Mouse (Mus musculus): Measurements from ENCODE around the gene Sept8. TPM values are rescaled to one million over a fixed set of nuclear protein-coding genes. Genes with fewer than 3 reads are reported as not detected.

The Sept8 gene
- polyA plus RNA-seq, 1 experiment from 2014 or later: 23.3 TPM

- 76% methylated on average over 9 of the region's 9 CpGs for WGBS
- Histone ChIP-seq H3K4me3 (replicated peaks) (no peak overlapping the region), H3K36me3 (no peaks in the 10 kb centered on the region), H3K4me1 (peaks cover 28% of the 10 kb centered on the region), H3K27ac (replicated peaks) (no peak overlapping the region), H3K9ac (replicated peaks) (no peak overlapping the region), H3K4me2 (no peak overlapping the region), H3K27me3 (replicated peaks) (peaks cover 56% of the 10 kb centered on the region), H3K9me3 (replicated peaks) (no peaks in the 10 kb centered on the region)
- no peak for ATAC-seq (ENCODE audit: low FRiP score)
These were observed 35.7 kb upstream of the Sept8 start for GRCm38 (mm10) chr11:53483159-53483891.

DNA sequence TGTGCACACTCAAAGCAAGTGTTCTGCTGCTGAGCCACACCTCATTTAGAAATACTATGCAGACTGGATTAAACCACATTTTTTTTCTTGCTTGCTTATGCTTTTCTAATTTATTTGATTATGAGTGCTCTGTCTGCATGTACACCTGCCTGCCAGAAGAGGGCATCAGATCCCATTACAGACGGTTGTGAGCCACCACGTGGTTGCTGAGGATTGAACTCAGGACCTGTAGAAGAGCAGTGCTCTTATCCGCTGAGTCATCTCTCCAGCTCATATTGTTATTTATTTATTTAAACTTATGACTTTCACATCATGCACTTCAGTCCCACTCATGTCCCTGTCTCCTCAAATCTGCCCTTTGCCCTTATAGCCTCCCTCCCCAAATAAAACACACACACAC is 33.3 kb upstream of the Sept8 start:
- Histone ChIP-seq H3K9me3 (replicated peaks) (no peaks in the 10 kb centered on the region), H3K27ac (replicated peaks) (no peak overlapping the region), H3K36me3 (no peaks in the 10 kb centered on the region), H3K4me3 (replicated peaks) (no peak overlapping the region), H3K4me2 (no peak overlapping the region), H3K9ac (replicated peaks) (no peak overlapping the region), H3K4me1 (peaks cover 10% of the 10 kb centered on the region), H3K27me3 (replicated peaks) (peaks cover 35% of the 10 kb centered on the region)
- 42% methylated on average over 3 of the region's 3 CpGs for WGBS
- no peak for ATAC-seq (ENCODE audit: low FRiP score)

DNA sequence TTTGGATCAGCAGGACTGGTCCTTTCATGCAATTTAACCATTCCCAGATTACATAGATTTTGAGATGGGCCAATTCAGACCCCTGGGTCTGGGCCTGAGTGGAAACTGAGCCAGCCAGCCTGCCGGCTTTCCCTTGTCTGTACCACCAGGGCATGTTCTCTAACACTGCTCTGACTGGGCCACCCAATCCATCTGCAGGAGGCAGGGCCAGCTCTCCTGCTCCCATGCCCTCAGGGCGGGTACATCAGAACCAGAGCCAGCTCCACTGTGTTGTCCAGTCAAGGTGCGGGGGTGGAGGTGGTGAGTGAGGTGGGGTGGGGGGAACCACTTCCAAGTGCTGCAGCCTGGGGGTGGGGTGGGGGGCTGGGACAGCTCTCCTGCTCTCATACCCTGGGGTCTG is 32.7 kb upstream of the Sept8 start:
- no peak for ATAC-seq (ENCODE audit: low FRiP score)
- H3K9ac ChIP-seq (replicated peaks): no peak overlapping the region
- WGBS: 70% methylated on average over 3 of the region's 3 CpGs
- no peak overlapping the region for H3K4me3 ChIP-seq (replicated peaks)
- H3K27me3 ChIP-seq (replicated peaks): peaks cover 31% of the 10 kb centered on the region
- H3K27ac ChIP-seq (replicated peaks): no peak overlapping the region
- H3K9me3 ChIP-seq (replicated peaks): no peaks in the 10 kb centered on the region
- H3K4me1 ChIP-seq: peaks cover 10% of the 10 kb centered on the region
- H3K36me3 ChIP-seq: no peaks in the 10 kb centered on the region
- no peak overlapping the region for H3K4me2 ChIP-seq

DNA sequence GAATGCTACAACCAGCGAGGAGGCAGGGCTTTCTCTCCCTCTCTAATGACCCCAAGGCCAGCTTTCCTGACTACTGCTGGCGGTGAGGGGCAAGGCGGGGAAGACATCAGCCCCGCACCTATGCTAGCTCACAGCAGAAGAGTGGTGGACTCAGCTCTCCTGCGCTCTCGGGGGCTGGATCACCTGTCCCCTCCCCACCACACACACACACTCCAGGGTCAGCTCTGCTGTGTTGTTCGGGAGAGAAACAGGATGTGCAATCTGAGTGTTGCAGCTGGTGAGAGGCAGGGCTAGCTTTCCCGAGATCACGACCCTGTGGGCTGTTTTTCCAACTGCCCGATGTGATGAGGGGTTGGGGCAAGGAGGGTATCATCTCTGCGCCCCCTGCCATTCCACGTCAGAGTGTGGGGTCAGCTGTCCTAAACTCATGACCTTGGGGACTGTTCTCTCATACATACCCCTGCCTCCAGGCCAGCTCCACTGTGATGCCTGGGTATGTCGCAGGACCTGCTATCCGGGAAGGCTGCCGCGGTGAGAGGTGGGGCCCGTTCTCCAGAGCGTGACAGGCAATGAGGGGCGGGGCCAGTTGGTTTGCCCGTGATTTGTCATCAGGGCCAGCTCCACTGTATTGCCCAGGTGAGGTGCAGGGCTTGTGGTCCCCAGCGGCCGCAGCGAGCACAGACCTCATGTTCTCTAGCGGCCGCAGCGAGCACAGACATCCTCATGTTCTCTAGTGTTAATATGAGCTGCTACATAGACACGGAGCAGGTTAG is 32.0 kb upstream of the Sept8 start:
- H3K9me3 ChIP-seq (replicated peaks): no peaks in the 10 kb centered on the region
- no peak overlapping the region; the same call in 1 of the 2 replicates for H3K9ac ChIP-seq (replicated peaks)
- H3K4me3 ChIP-seq (replicated peaks): peak overlapping the region; percentile 20
- H3K27me3 ChIP-seq (replicated peaks): peaks cover 25% of the 10 kb centered on the region
- H3K4me2 ChIP-seq: peak overlapping the region; percentile 55
- peak; percentile 63 for ATAC-seq (ENCODE audit: low FRiP score)
- peaks cover 13% of the 10 kb centered on the region for H3K4me1 ChIP-seq
- WGBS: 16% methylated on average over 27 of the region's 27 CpGs
- H3K27ac ChIP-seq (replicated peaks): no peak overlapping the region
- no peaks in the 10 kb centered on the region for H3K36me3 ChIP-seq

GRCm38 (mm10) chr11:53489007-53489406 is 30.1 kb upstream of the Sept8 start:
- Histone ChIP-seq H3K27ac (replicated peaks) (no peak overlapping the region), H3K4me2 (no peak overlapping the region), H3K27me3 (replicated peaks) (peaks cover 16% of the 10 kb centered on the region; the same call in 1 of the 2 replicates), H3K4me1 (peaks cover 13% of the 10 kb centered on the region), H3K36me3 (no peaks in the 10 kb centered on the region), H3K9ac (replicated peaks) (no peak overlapping the region), H3K4me3 (replicated peaks) (no peak overlapping the region), H3K9me3 (replicated peaks) (no peaks in the 10 kb centered on the region)
- 98% methylated on average over 5 of the region's 5 CpGs for WGBS
- no peak for ATAC-seq (ENCODE audit: low FRiP score)

DNA sequence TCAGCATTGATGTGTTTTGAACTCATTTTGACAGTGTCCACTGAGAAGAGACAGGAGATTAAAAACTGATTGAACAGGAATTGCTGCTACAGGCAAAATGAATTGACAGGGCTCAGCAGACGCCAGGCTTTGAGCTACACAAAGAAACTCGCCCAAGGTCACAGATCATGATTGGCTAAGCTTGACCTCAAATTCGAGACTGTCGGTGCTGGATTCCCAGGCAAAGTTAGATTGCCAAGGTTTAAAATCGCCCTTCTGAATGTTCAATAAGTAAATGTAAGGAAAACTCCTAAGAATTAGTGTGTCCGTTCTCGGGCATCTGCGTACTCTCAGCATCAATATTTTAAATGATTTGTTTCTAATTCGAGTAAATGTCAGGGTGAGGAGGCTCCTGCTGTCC is 29.6 kb upstream of the Sept8 start:
- Histone ChIP-seq H3K4me1 (peaks cover 13% of the 10 kb centered on the region), H3K4me2 (no peak overlapping the region), H3K4me3 (replicated peaks) (no peak overlapping the region), H3K27me3 (replicated peaks) (peaks cover 16% of the 10 kb centered on the region; the same call in 1 of the 2 replicates), H3K9me3 (replicated peaks) (no peaks in the 10 kb centered on the region), H3K9ac (replicated peaks) (no peak overlapping the region), H3K36me3 (no peaks in the 10 kb centered on the region), H3K27ac (replicated peaks) (no peak overlapping the region)
- 79% methylated on average over 9 of the region's 9 CpGs for WGBS
- no peak for ATAC-seq (ENCODE audit: low FRiP score)

- Histone ChIP-seq H3K9me3 (replicated peaks) (no peaks in the 10 kb centered on the region), H3K4me1 (peaks cover 14% of the 10 kb centered on the region), H3K27ac (replicated peaks) (0 out of 2 replicates have a peak overlapping the region, but pooled peaks have one; percentile 34), H3K27me3 (replicated peaks) (peaks cover 11% of the 10 kb centered on the region; the same call in 1 of the 2 replicates), H3K4me2 (no peak overlapping the region), H3K9ac (replicated peaks) (no peak overlapping the region), H3K36me3 (no peaks in the 10 kb centered on the region), H3K4me3 (replicated peaks) (no peak overlapping the region)
- WGBS: 11% methylated on average over 8 of the region's 8 CpGs
- no peak for ATAC-seq (ENCODE audit: low FRiP score)
These were observed 27.1 kb upstream of the Sept8 start for GRCm38 (mm10) chr11:53491954-53492401.

GRCm38 (mm10) chr11:53493243-53493955 is 25.7 kb upstream of the Sept8 start:
- no peaks in the 10 kb centered on the region for H3K36me3 ChIP-seq
- no peak overlapping the region for H3K27ac ChIP-seq (replicated peaks)
- WGBS: 14% methylated on average over 3 of the region's 3 CpGs
- H3K27me3 ChIP-seq (replicated peaks): no peaks in the 10 kb centered on the region
- no peaks in the 10 kb centered on the region for H3K9me3 ChIP-seq (replicated peaks)
- H3K9ac ChIP-seq (replicated peaks): no peak overlapping the region
- no peak for ATAC-seq (ENCODE audit: low FRiP score)
- no peak overlapping the region for H3K4me2 ChIP-seq
- H3K4me1 ChIP-seq: peaks cover 8% of the 10 kb centered on the region
- H3K4me3 ChIP-seq (replicated peaks): no peak overlapping the region

- Histone ChIP-seq H3K4me3 (replicated peaks) (no peak overlapping the region), H3K27ac (replicated peaks) (0 out of 2 replicates have a peak overlapping the region, but pooled peaks have one; percentile 30)
These were observed 23.6 kb upstream of the Sept8 start for GRCm38 (mm10) chr11:53495417-53495816.

GRCm38 (mm10) chr11:53496946-53497345 is 22.1 kb upstream of the Sept8 start:
- Histone ChIP-seq H3K4me2 (no peak overlapping the region), H3K27me3 (replicated peaks) (no peaks in the 10 kb centered on the region), H3K9ac (replicated peaks) (no peak overlapping the region), H3K4me1 (peaks cover 5% of the 10 kb centered on the region), H3K9me3 (replicated peaks) (no peaks in the 10 kb centered on the region), H3K27ac (replicated peaks) (no peak overlapping the region), H3K36me3 (no peaks in the 10 kb centered on the region), H3K4me3 (replicated peaks) (no peak overlapping the region)
- whole genome bisulfite sequencing: 82% methylated on average over 6 of the region's 6 CpGs
- ATAC-seq (ENCODE audit: low FRiP score): no peak

More at GRCm38 (mm10) chr11:53495417-53495816, 23.6 kb upstream of the Sept8 start:
- no peak overlapping the region for H3K4me2 ChIP-seq
- peaks cover 8% of the 10 kb centered on the region for H3K4me1 ChIP-seq
- no peaks in the 10 kb centered on the region for H3K27me3 ChIP-seq (replicated peaks)
- H3K9ac ChIP-seq (replicated peaks): no peak overlapping the region
- WGBS: 19% methylated on average over 6 of the region's 6 CpGs
- H3K36me3 ChIP-seq: no peaks in the 10 kb centered on the region
- H3K9me3 ChIP-seq (replicated peaks): no peaks in the 10 kb centered on the region
- ATAC-seq (ENCODE audit: low FRiP score): no peak

DNA sequence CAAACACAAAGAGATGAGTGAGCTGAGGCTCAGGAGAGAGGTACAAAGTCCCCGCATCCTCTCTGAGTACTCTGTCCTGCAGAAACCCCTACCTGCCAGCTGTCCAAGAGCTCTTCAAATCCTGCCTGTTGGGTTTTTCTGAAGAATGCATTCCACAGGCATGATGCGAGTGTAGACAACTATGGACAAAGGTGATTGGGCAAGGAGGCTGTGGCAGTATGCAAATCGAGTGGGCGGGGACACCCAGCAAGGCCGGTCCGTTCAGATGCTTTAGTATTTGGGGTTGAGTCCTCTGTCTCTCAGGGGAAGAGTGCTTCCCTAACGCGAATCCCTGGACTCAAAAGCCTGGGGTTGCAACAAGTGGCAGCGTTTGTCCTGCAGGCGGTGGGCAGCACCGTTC is 18.5 kb upstream of the Sept8 start:
- no peak overlapping the region for H3K4me3 ChIP-seq (replicated peaks)
- H3K9me3 ChIP-seq (replicated peaks): no peaks in the 10 kb centered on the region
- WGBS: 14% methylated on average over 11 of the region's 11 CpGs
- no peaks in the 10 kb centered on the region for H3K27me3 ChIP-seq (replicated peaks)
- H3K36me3 ChIP-seq: no peaks in the 10 kb centered on the region
- no peak overlapping the region for H3K9ac ChIP-seq (replicated peaks)
- ATAC-seq (ENCODE audit: low FRiP score): no peak
- no peak overlapping the region for H3K27ac ChIP-seq (replicated peaks)
- 0 out of 2 replicates have a peak, but pooled peaks cover 5% of the 10 kb centered on the region for H3K4me1 ChIP-seq
- H3K4me2 ChIP-seq: no peak overlapping the region
